Mouse (Mus musculus): Measurements from ENCODE around the gene Selenbp2. TPM values are rescaled to one million over a fixed set of nuclear protein-coding genes. Genes with fewer than 3 reads are reported as not detected.
"Not testable (repeated sequence)": the region's sequence is repeated elsewhere in the genome, so short reads cannot be mapped to it uniquely, and the experiment has no call there.

The Selenbp2 gene
- polyA plus RNA-seq, 1 experiment: not detected

GRCm38 (mm10) chr3:94679351-94679841 is 14.0 kb upstream of the Selenbp2 start:
- WGBS: 78% methylated on average over 8 of the region's 8 CpGs
- H3K4me3 ChIP-seq (replicated peaks; ENCODE audit: control insufficient read depth, low read depth, low read length): no peak overlapping the region
- TF ChIP-seq CTCF (IDR thresholded peaks at IDR 0.05; ENCODE audit: control insufficient read depth, insufficient read depth, low read length) (no peak), POLR2A (IDR thresholded peaks at IDR 0.05; ENCODE audit: borderline replicate concordance, control insufficient read depth, low read depth, low read length) (no peak)
- H3K4me1 ChIP-seq (ENCODE audit: control insufficient read depth, insufficient read depth, low read length): no peaks in the 10 kb centered on the region
- H3K27ac ChIP-seq (ENCODE audit: control insufficient read depth, insufficient read depth, low read depth, low read length, poor library complexity): no peak overlapping the region

GRCm38 (mm10) chr3:94680032-94680431 is 13.3 kb upstream of the Selenbp2 start:
- not testable (repeated sequence) for H3K27ac ChIP-seq (ENCODE audit: control insufficient read depth, insufficient read depth, low read depth, low read length, poor library complexity); H3K4me3 ChIP-seq (replicated peaks; ENCODE audit: control insufficient read depth, low read depth, low read length); H3K4me1 ChIP-seq (ENCODE audit: control insufficient read depth, insufficient read depth, low read length)
- 87% methylated on average over 12 of the region's 12 CpGs for WGBS

DNA sequence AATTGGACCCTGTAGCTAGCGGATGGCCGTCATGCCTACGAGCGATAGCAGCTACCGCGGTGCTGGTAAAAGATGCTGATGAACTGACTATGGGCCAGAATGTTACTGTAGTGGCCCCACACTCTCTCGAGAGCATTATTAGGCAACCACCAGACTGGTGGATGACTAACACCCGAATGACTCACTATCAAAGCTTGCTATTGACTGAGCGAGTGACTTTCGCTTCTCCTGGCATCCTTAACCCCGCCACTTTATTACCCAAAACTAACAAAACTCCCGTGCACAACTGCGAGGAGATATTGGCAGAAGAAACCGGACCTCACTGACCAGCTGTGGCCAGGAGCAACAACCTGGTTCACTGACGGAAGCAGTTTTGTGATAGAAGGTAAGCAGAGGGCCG is 12.6 kb upstream of the Selenbp2 start:
- no peaks in the 10 kb centered on the region for H3K4me1 ChIP-seq (ENCODE audit: control insufficient read depth, insufficient read depth, low read length)
- no peak overlapping the region for H3K4me3 ChIP-seq (replicated peaks; ENCODE audit: control insufficient read depth, low read depth, low read length)
- TF ChIP-seq CTCF (IDR thresholded peaks at IDR 0.05; ENCODE audit: control insufficient read depth, insufficient read depth, low read length) (no peak), POLR2A (IDR thresholded peaks at IDR 0.05; ENCODE audit: borderline replicate concordance, control insufficient read depth, low read depth, low read length) (no peak)
- no peak overlapping the region for H3K27ac ChIP-seq (ENCODE audit: control insufficient read depth, insufficient read depth, low read depth, low read length, poor library complexity)
- WGBS: 82% methylated on average over 16 of the region's 16 CpGs

- no peaks in the 10 kb centered on the region for H3K4me1 ChIP-seq (ENCODE audit: control insufficient read depth, insufficient read depth, low read length)
- TF ChIP-seq POLR2A (IDR thresholded peaks at IDR 0.05; ENCODE audit: borderline replicate concordance, control insufficient read depth, low read depth, low read length) (no peak), CTCF (IDR thresholded peaks at IDR 0.05; ENCODE audit: control insufficient read depth, insufficient read depth, low read length) (no peak)
- WGBS: 83% methylated on average over 6 of the region's 6 CpGs
- H3K4me3 ChIP-seq (replicated peaks; ENCODE audit: control insufficient read depth, low read depth, low read length): no peak overlapping the region
- no peak overlapping the region for H3K27ac ChIP-seq (ENCODE audit: control insufficient read depth, insufficient read depth, low read depth, low read length, poor library complexity)
These were observed 9.7 kb upstream of the Selenbp2 start for GRCm38 (mm10) chr3:94683646-94684045.

DNA sequence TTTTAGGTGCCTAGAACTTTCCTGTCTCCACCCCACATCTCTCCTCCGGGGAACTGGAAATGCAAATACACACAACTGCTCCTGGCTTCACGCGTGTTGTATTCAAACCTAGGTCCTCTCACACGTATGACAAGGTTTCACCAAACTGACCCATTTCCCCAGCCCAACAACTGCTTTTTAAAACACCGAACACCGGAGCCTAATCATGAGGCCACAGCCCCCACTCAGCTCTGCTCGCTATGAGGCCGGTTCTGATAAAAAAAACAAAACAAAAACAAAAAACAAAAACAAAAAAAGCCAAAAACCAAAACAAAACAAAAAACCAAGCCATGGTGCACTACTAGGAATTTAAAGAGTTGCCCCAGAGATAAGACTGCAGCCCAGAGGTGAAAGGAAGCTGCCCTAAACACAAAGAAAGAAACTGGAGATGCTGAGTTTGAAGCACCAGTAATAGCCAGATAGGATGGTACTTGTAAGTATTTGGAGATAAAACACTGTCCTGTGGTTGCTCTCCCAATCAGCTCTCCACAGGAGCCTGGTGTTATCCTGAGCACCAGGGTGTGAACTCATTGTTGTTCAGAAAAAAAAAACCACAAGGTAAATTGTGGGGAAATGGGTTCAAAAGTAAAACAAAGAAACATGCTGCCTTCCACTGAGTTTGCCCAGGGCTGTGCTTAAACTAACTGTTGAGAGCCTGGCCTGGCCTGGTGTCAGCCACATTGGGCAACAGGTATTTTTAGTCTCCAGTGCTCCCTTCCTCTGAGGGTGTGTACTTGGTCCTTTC is 7.2 kb upstream of the Selenbp2 start:
- not testable (repeated sequence) for H3K4me1 ChIP-seq (ENCODE audit: control insufficient read depth, insufficient read depth, low read length); H3K4me3 ChIP-seq (replicated peaks; ENCODE audit: control insufficient read depth, low read depth, low read length)
- 70% methylated on average over 8 of the region's 8 CpGs for WGBS
- peak overlapping the region; percentile 14 for H3K27ac ChIP-seq (ENCODE audit: control insufficient read depth, insufficient read depth, low read depth, low read length, poor library complexity)

DNA sequence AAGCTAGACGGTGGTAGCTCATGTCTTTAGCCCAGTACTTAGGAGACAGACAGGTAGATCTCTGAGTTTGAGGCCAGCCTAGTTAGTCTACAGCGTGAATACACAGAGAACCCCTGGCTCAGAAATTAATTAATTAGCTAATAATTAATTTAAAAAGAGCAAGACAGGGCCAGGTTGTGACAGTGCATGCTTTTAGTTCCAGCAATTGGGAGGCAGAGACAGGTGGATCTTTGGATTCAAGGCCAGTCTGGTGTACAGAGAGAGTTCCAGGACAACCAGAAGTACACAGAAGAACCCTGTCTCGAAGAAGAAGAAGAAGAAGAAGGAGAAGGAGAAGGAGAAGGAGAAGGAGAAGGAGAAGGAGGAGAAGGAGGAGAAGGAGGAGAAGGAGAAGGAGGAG is 4.7 kb upstream of the Selenbp2 start:
- H3K27ac ChIP-seq (ENCODE audit: control insufficient read depth, insufficient read depth, low read depth, low read length, poor library complexity); H3K4me1 ChIP-seq (ENCODE audit: control insufficient read depth, insufficient read depth, low read length); H3K4me3 ChIP-seq (replicated peaks; ENCODE audit: control insufficient read depth, low read depth, low read length): not testable (repeated sequence)
- WGBS: 86% methylated on average over 3 of the region's 3 CpGs

DNA sequence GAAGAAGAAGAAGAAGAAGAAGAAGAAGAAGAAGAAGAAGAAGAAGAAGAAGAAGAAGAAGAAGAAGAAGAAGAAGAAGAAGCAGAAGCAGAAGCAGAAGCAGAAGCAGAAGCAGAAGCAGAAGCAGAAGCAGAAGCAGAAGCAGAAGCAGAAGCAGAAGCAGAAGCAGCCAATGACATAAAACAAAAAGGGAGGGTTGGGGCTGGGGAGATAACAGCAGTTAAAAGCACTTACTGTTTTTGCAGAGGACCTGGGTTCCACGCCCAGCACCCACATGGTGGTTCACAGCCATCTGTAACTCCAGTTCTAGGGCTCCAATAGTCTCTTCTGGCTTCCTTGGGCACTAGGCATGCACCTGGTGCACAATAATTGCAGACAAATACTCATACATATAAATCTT is 4.2 kb upstream of the Selenbp2 start:
- H3K27ac ChIP-seq (ENCODE audit: control insufficient read depth, insufficient read depth, low read depth, low read length, poor library complexity); H3K4me1 ChIP-seq (ENCODE audit: control insufficient read depth, insufficient read depth, low read length); H3K4me3 ChIP-seq (replicated peaks; ENCODE audit: control insufficient read depth, low read depth, low read length): not testable (repeated sequence)
- 45% methylated on average over 1 of the region's 1 CpGs for WGBS

DNA sequence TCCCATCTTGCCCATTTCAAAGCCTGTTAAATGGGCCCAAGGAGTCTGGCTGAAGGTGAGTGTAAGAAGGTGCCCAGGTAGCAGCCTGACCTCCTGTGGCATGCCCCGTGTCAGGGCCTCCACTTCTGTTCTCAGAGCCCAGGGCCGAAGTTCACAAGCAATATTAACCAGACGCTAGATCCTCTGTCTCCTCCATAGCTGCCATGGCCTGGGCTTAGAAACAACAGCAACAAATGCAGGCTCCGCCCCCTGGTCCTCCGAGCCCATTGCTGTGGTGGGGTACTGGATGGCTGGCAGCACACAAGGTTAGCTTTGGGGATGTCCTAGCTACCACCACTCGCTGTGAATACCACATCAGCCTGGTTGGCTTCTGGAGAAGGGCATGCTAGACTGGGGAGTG is 3.2 kb upstream of the Selenbp2 start:
- WGBS: 81% methylated on average over 6 of the region's 6 CpGs
- H3K4me3 ChIP-seq (replicated peaks; ENCODE audit: control insufficient read depth, low read depth, low read length); H3K4me1 ChIP-seq (ENCODE audit: control insufficient read depth, insufficient read depth, low read length); H3K27ac ChIP-seq (ENCODE audit: control insufficient read depth, insufficient read depth, low read depth, low read length, poor library complexity): not testable (repeated sequence)

GRCm38 (mm10) chr3:94690616-94691247 is 2.6 kb upstream of the Selenbp2 start:
- TF ChIP-seq POLR2A (IDR thresholded peaks at IDR 0.05; ENCODE audit: borderline replicate concordance, control insufficient read depth, low read depth, low read length) (no peak), CTCF (IDR thresholded peaks at IDR 0.05; ENCODE audit: control insufficient read depth, insufficient read depth, low read length) (no peak)
- Histone ChIP-seq H3K4me3 (replicated peaks; ENCODE audit: control insufficient read depth, low read depth, low read length) (no peak overlapping the region), H3K4me1 (ENCODE audit: control insufficient read depth, insufficient read depth, low read length) (no peaks in the 10 kb centered on the region; the same call in 1 of the 2 replicates), H3K27ac (ENCODE audit: control insufficient read depth, insufficient read depth, low read depth, low read length, poor library complexity) (no peak overlapping the region)

DNA sequence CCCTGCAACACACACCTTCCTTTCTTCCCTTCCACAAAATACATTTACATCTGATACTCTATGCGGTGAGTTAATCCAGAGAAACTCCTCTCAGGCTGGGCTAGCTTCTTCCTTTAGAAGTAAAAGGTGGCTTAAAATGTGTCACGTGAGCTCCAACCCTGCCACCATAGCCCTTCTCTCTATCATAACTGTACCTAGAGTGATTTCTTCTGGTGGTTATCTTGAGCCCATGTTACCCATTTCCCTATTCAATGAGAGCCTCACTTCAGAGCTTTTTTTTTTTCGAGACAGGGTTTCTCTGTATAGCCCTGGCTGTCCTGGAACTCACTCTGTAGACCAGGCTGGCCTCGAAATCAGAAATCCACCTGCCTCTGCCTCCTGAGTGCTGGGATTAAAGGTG is 1.7 kb upstream of the Selenbp2 start:
- H3K27ac ChIP-seq (ENCODE audit: control insufficient read depth, insufficient read depth, low read depth, low read length, poor library complexity); H3K4me1 ChIP-seq (ENCODE audit: control insufficient read depth, insufficient read depth, low read length); H3K4me3 ChIP-seq (replicated peaks; ENCODE audit: control insufficient read depth, low read depth, low read length): not testable (repeated sequence)
- 77% methylated on average over 4 of the region's 4 CpGs for WGBS

DNA sequence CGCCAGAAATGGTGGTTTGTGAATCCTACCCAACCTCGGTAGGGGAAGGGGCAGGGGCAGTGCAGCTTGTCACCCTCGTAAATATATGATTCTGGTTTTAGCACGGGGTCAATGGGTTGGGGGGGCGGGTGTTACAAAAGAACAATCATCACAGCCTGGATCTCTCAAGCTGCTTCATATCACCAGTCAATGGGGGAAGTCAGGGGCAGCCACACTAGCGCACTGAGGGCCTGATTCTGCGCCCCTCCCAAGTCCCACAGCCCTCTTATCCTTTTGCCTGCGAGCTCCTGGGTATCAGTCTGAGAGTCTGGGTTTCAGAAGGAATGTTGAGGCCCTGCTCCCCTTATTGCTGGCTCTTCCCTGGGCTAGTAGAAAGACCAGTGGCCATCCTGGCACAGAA is 518 bp downstream of the Selenbp2 start:
- H3K4me3 ChIP-seq (replicated peaks; ENCODE audit: control insufficient read depth, low read depth, low read length); H3K4me1 ChIP-seq (ENCODE audit: control insufficient read depth, insufficient read depth, low read length); H3K27ac ChIP-seq (ENCODE audit: control insufficient read depth, insufficient read depth, low read depth, low read length, poor library complexity): not testable (repeated sequence)
- 38% methylated on average over 6 of the region's 8 CpGs for WGBS

GRCm38 (mm10) chr3:94695591-94695990 is 2.2 kb downstream of the Selenbp2 start:
- not testable (repeated sequence) for H3K4me1 ChIP-seq (ENCODE audit: control insufficient read depth, insufficient read depth, low read length); H3K27ac ChIP-seq (ENCODE audit: control insufficient read depth, insufficient read depth, low read depth, low read length, poor library complexity); H3K4me3 ChIP-seq (replicated peaks; ENCODE audit: control insufficient read depth, low read depth, low read length)
- WGBS: 72% methylated on average over 6 of the region's 6 CpGs

DNA sequence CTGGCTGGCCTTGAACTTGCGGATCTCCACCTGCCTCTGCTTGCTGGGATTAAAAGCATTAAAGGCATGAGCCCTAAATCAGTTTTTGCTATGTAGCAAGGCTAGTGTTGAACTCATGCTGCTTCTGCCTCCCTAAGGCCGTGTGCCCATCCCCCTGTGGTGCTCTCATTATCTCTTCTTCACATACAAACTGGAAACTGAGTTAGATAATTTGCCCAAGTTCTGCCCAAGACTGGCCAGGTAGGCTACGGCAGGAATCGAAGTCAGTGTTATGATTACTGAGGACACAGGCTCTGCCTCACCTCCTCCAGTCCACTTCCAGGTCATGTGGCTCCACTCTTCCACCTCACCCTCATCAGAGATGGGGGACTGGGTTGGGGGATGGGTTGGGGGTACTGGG is 2.9 kb downstream of the Selenbp2 start:
- H3K27ac ChIP-seq (ENCODE audit: control insufficient read depth, insufficient read depth, low read depth, low read length, poor library complexity); H3K4me1 ChIP-seq (ENCODE audit: control insufficient read depth, insufficient read depth, low read length); H3K4me3 ChIP-seq (replicated peaks; ENCODE audit: control insufficient read depth, low read depth, low read length): not testable (repeated sequence)
- WGBS: 78% methylated on average over 4 of the region's 4 CpGs
